Comparison of ENCODE assay signal across 26 mouse cellular contexts in genomic region chr1:133463138-133463537, GRCm38 (mm10). TPM values are rescaled to one million over a fixed set of nuclear protein-coding genes. Genes with fewer than 3 reads are reported as not detected.
DNase-seq lines count a peak whose midpoint lies in the region; ATAC-seq and TF ChIP-seq lines count a peak whose summit lies in the region.
"Had no signal": no experiment of that assay in that cellular context is flagged by ENCODE, and none has a peak within 500 bp of the region (broad histone marks: within the 10 kb centered on the region; RNA-seq: fewer than 3 reads in every experiment).

No protein-coding gene starts in this region.

- no peak overlapping the region for H3K4me2 ChIP-seq in liver, embryonic 11.5 days
- no peak overlapping the region for H3K4me2 ChIP-seq in intestine, embryonic 14.5 days (ENCODE audit: low read length)
- no peak overlapping the region for H3K4me2 ChIP-seq in intestine, embryonic 15.5 days (replicated peaks)
- H3K4me2 ChIP-seq in stomach, embryonic 16.5 days (ENCODE audit: low read depth, low read length): no peak overlapping the region
- no peak overlapping the region for H3K4me2 ChIP-seq in forebrain, embryonic 11.5 days (ENCODE audit: low read depth, low read length, severe bottlenecking)
- H3K4me2 ChIP-seq: embryonic facial prominence, embryonic 13.5 days; heart, embryonic 11.5 days; hindbrain, embryonic 12.5 days; hindbrain, embryonic 15.5 days had no signal

- no peak for TF ChIP-seq POLR2A in liver, adult 2 months (IDR thresholded peaks at IDR 0.05; ENCODE audit: extremely low read depth, insufficient read depth, low read length)

- H3K9ac ChIP-seq in liver, adult 2 months (ENCODE audit: low read depth, low read length): no peak overlapping the region
- H3K9ac ChIP-seq in liver, embryonic 11.5 days (ENCODE audit: low read depth, low read length): no peak overlapping the region
- H3K9ac ChIP-seq in intestine, embryonic 14.5 days (ENCODE audit: low read length): no peak overlapping the region
- no peak overlapping the region for H3K9ac ChIP-seq in intestine, embryonic 15.5 days
- H3K9ac ChIP-seq in stomach, embryonic 16.5 days (ENCODE audit: low read length): no peak overlapping the region
- H3K9ac ChIP-seq in forebrain, embryonic 11.5 days (ENCODE audit: low read length): no peak overlapping the region
- H3K9ac ChIP-seq: embryonic facial prominence, embryonic 13.5 days; forebrain, postnatal 0 days; hindbrain, embryonic 12.5 days; hindbrain, embryonic 15.5 days had no signal

- no peak overlapping the region for H3K27ac ChIP-seq in liver, adult 2 months (replicated peaks; ENCODE audit: insufficient read depth, low read depth, low read length)
- H3K27ac ChIP-seq in liver, embryonic 11.5 days (ENCODE audit: low read depth, low read length): no peak overlapping the region
- H3K27ac ChIP-seq in intestine, embryonic 14.5 days (ENCODE audit: low read depth): no peak overlapping the region
- no peak overlapping the region for H3K27ac ChIP-seq in intestine, embryonic 15.5 days
- no peak overlapping the region for H3K27ac ChIP-seq in stomach, embryonic 16.5 days (ENCODE audit: low read length)
- no peak overlapping the region for H3K27ac ChIP-seq in forebrain, embryonic 11.5 days (ENCODE audit: low read depth, low read length)
- H3K27ac ChIP-seq: embryonic facial prominence, embryonic 10.5 days; embryonic facial prominence, embryonic 13.5 days; forebrain, embryonic 10.5 days; gastrocnemius, adult 2 months; hindbrain, embryonic 12.5 days; hindbrain, embryonic 15.5 days had no signal

- no peak for ATAC-seq in liver, embryonic 11.5 days (replicated peaks; ENCODE audit: low FRiP score)
- ATAC-seq in intestine, embryonic 14.5 days (replicated peaks; ENCODE audit: low FRiP score, low TSS enrichment, low read depth): 0 out of 2 replicates have a peak, but pooled peaks have one; percentile 59
- peak; percentile 69 for ATAC-seq in intestine, embryonic 15.5 days
- peak; percentile 45; the same call in 1 of the 2 replicates for ATAC-seq in stomach, embryonic 16.5 days (ENCODE audit: insufficient read depth, low FRiP score)
- no peak for ATAC-seq in forebrain, embryonic 11.5 days (replicated peaks; ENCODE audit: low FRiP score)
- ATAC-seq: CD4-positive, CD25-positive, alpha-beta regulatory T cell, adult 4 months; forebrain, embryonic 14.5 days; forebrain, postnatal 0 days had no signal

- no peaks in the 10 kb centered on the region for H3K79me2 ChIP-seq in liver, adult 2 months (ENCODE audit: control insufficient read depth, insufficient read depth, low read length)

- no peaks in the 10 kb centered on the region for H3K4me1 ChIP-seq in liver, adult 2 months (ENCODE audit: control insufficient read depth, insufficient read depth, low read length)
- H3K4me1 ChIP-seq in liver, embryonic 11.5 days (replicated peaks; ENCODE audit: control insufficient read depth, insufficient read depth, low read length): no peaks in the 10 kb centered on the region
- no peaks in the 10 kb centered on the region for H3K4me1 ChIP-seq in intestine, embryonic 14.5 days (replicated peaks; ENCODE audit: control insufficient read depth, insufficient read depth, low read length)
- H3K4me1 ChIP-seq in intestine, embryonic 15.5 days (replicated peaks): no peaks in the 10 kb centered on the region
- no peaks in the 10 kb centered on the region for H3K4me1 ChIP-seq in stomach, embryonic 16.5 days (ENCODE audit: control insufficient read depth, insufficient read depth, low read length)
- no peaks in the 10 kb centered on the region; the same call in 1 of the 2 replicates for H3K4me1 ChIP-seq in forebrain, embryonic 11.5 days (replicated peaks; ENCODE audit: control insufficient read depth, insufficient read depth, low read length)
- H3K4me1 ChIP-seq: embryonic facial prominence, embryonic 13.5 days; hindbrain, embryonic 12.5 days; hindbrain, embryonic 15.5 days had no signal

- no peak overlapping the region for H3K4me3 ChIP-seq in liver, adult 2 months (ENCODE audit: insufficient read depth, low read depth, low read length)
- no peak overlapping the region for H3K4me3 ChIP-seq in liver, embryonic 11.5 days (ENCODE audit: low read depth, low read length)
- H3K4me3 ChIP-seq in intestine, embryonic 14.5 days (ENCODE audit: low read depth, low read length): no peak overlapping the region
- no peak overlapping the region for H3K4me3 ChIP-seq in intestine, embryonic 15.5 days (replicated peaks)
- H3K4me3 ChIP-seq in stomach, embryonic 16.5 days (replicated peaks; ENCODE audit: low read length): no peak overlapping the region
- no peak overlapping the region for H3K4me3 ChIP-seq in forebrain, embryonic 11.5 days (ENCODE audit: low read depth, low read length)
- H3K4me3 ChIP-seq: embryonic facial prominence, embryonic 10.5 days; embryonic facial prominence, embryonic 13.5 days; forebrain, embryonic 10.5 days; gastrocnemius, adult 2 months; hindbrain, embryonic 12.5 days; hindbrain, embryonic 15.5 days had no signal

- no peaks in the 10 kb centered on the region for H3K27me3 ChIP-seq in liver, adult 2 months (ENCODE audit: control insufficient read depth, insufficient read depth, low read length)
- no peaks in the 10 kb centered on the region for H3K27me3 ChIP-seq in liver, embryonic 11.5 days (replicated peaks; ENCODE audit: control insufficient read depth, insufficient read depth, low read length)
- H3K27me3 ChIP-seq in intestine, embryonic 14.5 days (replicated peaks; ENCODE audit: control insufficient read depth, insufficient read depth, low read length): no peaks in the 10 kb centered on the region
- no peaks in the 10 kb centered on the region for H3K27me3 ChIP-seq in intestine, embryonic 15.5 days (replicated peaks)
- no peaks in the 10 kb centered on the region for H3K27me3 ChIP-seq in stomach, embryonic 16.5 days (ENCODE audit: control insufficient read depth, insufficient read depth, low read length)
- no peaks in the 10 kb centered on the region for H3K27me3 ChIP-seq in forebrain, embryonic 11.5 days (ENCODE audit: control insufficient read depth, insufficient read depth, low read length)
- H3K27me3 ChIP-seq: embryonic facial prominence, embryonic 13.5 days; hindbrain, embryonic 12.5 days; hindbrain, embryonic 15.5 days had no signal

- no peaks in the 10 kb centered on the region for H3K36me3 ChIP-seq in liver, adult 2 months (ENCODE audit: control insufficient read depth, insufficient read depth, low read length)
- no peaks in the 10 kb centered on the region for H3K36me3 ChIP-seq in liver, embryonic 11.5 days (ENCODE audit: control insufficient read depth, insufficient read depth, low read length)
- H3K36me3 ChIP-seq in intestine, embryonic 14.5 days (ENCODE audit: control insufficient read depth, insufficient read depth, low read length): no peaks in the 10 kb centered on the region
- no peaks in the 10 kb centered on the region for H3K36me3 ChIP-seq in intestine, embryonic 15.5 days
- no peaks in the 10 kb centered on the region for H3K36me3 ChIP-seq in stomach, embryonic 16.5 days (ENCODE audit: control insufficient read depth, insufficient read depth, low read length)
- H3K36me3 ChIP-seq in forebrain, embryonic 11.5 days (ENCODE audit: control insufficient read depth, insufficient read depth, low read length): no peaks in the 10 kb centered on the region
- H3K36me3 ChIP-seq: embryonic facial prominence, embryonic 10.5 days; embryonic facial prominence, embryonic 13.5 days; forebrain, embryonic 10.5 days; hindbrain, embryonic 12.5 days; hindbrain, embryonic 15.5 days had no signal

- no peaks in the 10 kb centered on the region for H3K9me3 ChIP-seq in liver, embryonic 11.5 days (ENCODE audit: control insufficient read depth, low read length)
- H3K9me3 ChIP-seq in intestine, embryonic 14.5 days (ENCODE audit: control insufficient read depth, low read length): no peaks in the 10 kb centered on the region
- no peaks in the 10 kb centered on the region for H3K9me3 ChIP-seq in intestine, embryonic 15.5 days
- H3K9me3 ChIP-seq in stomach, embryonic 16.5 days (replicated peaks; ENCODE audit: control insufficient read depth, low read length): no peaks in the 10 kb centered on the region
- H3K9me3 ChIP-seq in forebrain, embryonic 11.5 days (ENCODE audit: control insufficient read depth, low read length): no peaks in the 10 kb centered on the region; the same call in 1 of the 2 replicates
- H3K9me3 ChIP-seq: embryonic facial prominence, embryonic 10.5 days; embryonic facial prominence, embryonic 13.5 days; forebrain, embryonic 10.5 days; hindbrain, embryonic 12.5 days; hindbrain, embryonic 15.5 days had no signal

- no peak for TF ChIP-seq CTCF in liver, adult 2 months (IDR thresholded peaks at IDR 0.05; ENCODE audit: low read depth, low read length)

- WGBS in liver, adult 2 months: 54% methylated on average over 5 of the region's 5 CpGs
- WGBS in liver, embryonic 11.5 days: 77% methylated on average over 5 of the region's 5 CpGs
- WGBS in intestine, embryonic 14.5 days: 61% methylated on average over 5 of the region's 5 CpGs
- WGBS in intestine, embryonic 15.5 days: 56% methylated on average over 5 of the region's 5 CpGs
- 52% methylated on average over 5 of the region's 5 CpGs for WGBS in stomach, embryonic 16.5 days
- 89% methylated on average over 5 of the region's 5 CpGs for WGBS in forebrain, embryonic 11.5 days

- DNase-seq in liver, adult 2 months (ENCODE audit: extremely low read depth, low read depth, low spot score): peak; percentile 41
- no peak for DNase-seq in liver, embryonic 11.5 days (ENCODE audit: low spot score)
- no peak for DNase-seq in intestine, embryonic 14.5 days (ENCODE audit: low spot score)
- no peak for DNase-seq in forebrain, embryonic 11.5 days (ENCODE audit: low spot score)
- DNase-seq: adrenal gland, adult 2 months; adrenal gland, postnatal 14 days; cerebellum, adult 11 months; cerebellum, adult 8-10 months; cerebellum, postnatal 10 days; cerebellum, postnatal 36 days; embryo, embryonic 11 days; forebrain, postnatal 0 days; gastrocnemius, adult 2 months; gastrocnemius, postnatal 14 days; heart, adult 11 months had no signal

RNA-seq across cellular contexts. Expression of gene Sox13, which starts 39.0 kb away (rescaled TPM):
- total RNA-seq in liver, adult 2 months (2014; rRNA removed): 2.0 and 2.2 TPM in 2 replicates
- 5.6 and 10.2 TPM in 2 replicates for polyA plus RNA-seq in liver, adult 2 months (2012; rRNA removed)
- polyA plus RNA-seq in liver, embryonic 11.5 days (2014; fragmentation: Nextera tagmentation; extraction: Ambion mirVana): 4.1 and 4.4 TPM in 2 replicates
- polyA plus RNA-seq in intestine, embryonic 14.5 days (2014; fragmentation: Nextera tagmentation; extraction: Ambion mirVana): 12.1 and 12.3 TPM in 2 replicates
- 9.0 and 11.4 TPM in 2 replicates for polyA plus RNA-seq in intestine, embryonic 15.5 days (2015; fragmentation: Nextera tagmentation; extraction: Ambion mirVana)
- polyA plus RNA-seq in stomach, embryonic 16.5 days (2015; fragmentation: Nextera tagmentation; extraction: Ambion mirVana): 5.2 and 5.6 TPM in 2 replicates
- polyA plus RNA-seq in forebrain, embryonic 11.5 days (2014; fragmentation: Nextera tagmentation; extraction: Ambion mirVana): 12.3 TPM in 2 replicates
- total RNA-seq: MEL had no signal
- polyA plus RNA-seq: CD4-positive, CD25-positive, alpha-beta regulatory T cell, adult 4 months had no signal

Comparison
In these comparisons a context has a peak if more than half of its experiments do, and no peak if none do; other contexts are left out.
1. ATAC-seq: peak in intestine, embryonic 14.5 days (single experiment), intestine, embryonic 15.5 days (single experiment) and stomach, embryonic 16.5 days (single experiment); none in liver, embryonic 11.5 days (single experiment) and forebrain, embryonic 11.5 days (single experiment).